9 mouse cellular contexts compared by ENCODE assay signal in the genomic region with DNA sequence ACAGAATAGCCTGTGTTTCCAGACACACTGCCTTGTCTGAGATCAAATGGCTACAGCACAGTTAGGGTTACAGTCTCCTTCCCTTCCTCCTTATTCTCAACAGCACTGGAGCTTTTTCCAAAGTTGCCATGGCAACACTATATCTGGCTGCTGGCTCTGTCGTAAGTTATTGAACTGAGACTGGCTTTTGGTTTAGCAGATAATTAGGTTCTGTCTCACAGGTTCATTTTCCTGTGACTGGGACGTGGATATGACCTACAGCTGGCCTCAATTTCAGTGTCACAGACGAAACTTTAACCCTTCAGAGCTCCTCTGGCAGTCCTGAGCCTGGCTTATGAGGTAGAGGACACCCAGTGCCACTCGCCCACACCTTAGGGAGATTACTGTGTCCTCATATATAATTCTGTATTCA.
DNase-seq lines count a peak whose midpoint lies in the region; ATAC-seq and TF ChIP-seq lines count a peak whose summit lies in the region.
"Had no signal": no experiment of that assay in that cellular context is flagged by ENCODE, and none has a peak within 500 bp of the region (broad histone marks: within the 10 kb centered on the region; RNA-seq: fewer than 3 reads in every experiment).

No protein-coding gene starts in this region.

- no peaks in the 10 kb centered on the region for H3K27me3 ChIP-seq in embryonic facial prominence, embryonic 13.5 days
- H3K27me3 ChIP-seq in midbrain, postnatal 0 days (ENCODE audit: insufficient read depth, low read length): no peaks in the 10 kb centered on the region

- no peaks in the 10 kb centered on the region for H3K36me3 ChIP-seq in embryonic facial prominence, embryonic 13.5 days
- no peaks in the 10 kb centered on the region for H3K36me3 ChIP-seq in midbrain, postnatal 0 days (ENCODE audit: insufficient read depth, low read length)
- H3K36me3 ChIP-seq: G1E had no signal

- no peak overlapping the region for H3K4me2 ChIP-seq in embryonic facial prominence, embryonic 13.5 days
- peak overlapping the region; percentile 34 for H3K4me2 ChIP-seq in midbrain, postnatal 0 days (ENCODE audit: low read depth, low read length, poor library complexity, severe bottlenecking)

- H3K4me1 ChIP-seq in embryonic facial prominence, embryonic 13.5 days: peaks cover 8% of the 10 kb centered on the region
- peaks cover 12% of the 10 kb centered on the region for H3K4me1 ChIP-seq in midbrain, postnatal 0 days (ENCODE audit: insufficient read depth, low read length)

- no peak overlapping the region for H3K9ac ChIP-seq in embryonic facial prominence, embryonic 13.5 days
- H3K9ac ChIP-seq in midbrain, postnatal 0 days (replicated peaks; ENCODE audit: low read length, poor library complexity, severe bottlenecking): 0 out of 2 replicates have a peak overlapping the region, but pooled peaks have one; percentile 37

- WGBS in embryonic facial prominence, embryonic 13.5 days: 13% methylated on average over 4 of the region's 4 CpGs
- 4% methylated on average over 4 of the region's 4 CpGs for WGBS in midbrain, postnatal 0 days

- H3K9me3 ChIP-seq in embryonic facial prominence, embryonic 13.5 days: no peaks in the 10 kb centered on the region
- no peaks in the 10 kb centered on the region for H3K9me3 ChIP-seq in midbrain, postnatal 0 days (ENCODE audit: low read length)
- H3K9me3 ChIP-seq: G1E had no signal

- H3K27ac ChIP-seq in embryonic facial prominence, embryonic 13.5 days: no peak overlapping the region
- H3K27ac ChIP-seq in layer of hippocampus, adult 2 months: peak overlapping the region; percentile 79
- peak overlapping the region; percentile 67 for H3K27ac ChIP-seq in midbrain, postnatal 0 days (ENCODE audit: low read depth, low read length)

- DNase-seq in layer of hippocampus, adult 11-12 months (ENCODE audit: low spot score): peak; percentile 55
- no peak for DNase-seq in layer of hippocampus, postnatal 25 days (ENCODE audit: extremely low spot score in 1 of 2, low spot score in 1 of 2)
- peak; percentile 48 to 79 for DNase-seq in layer of hippocampus, adult 2 months (ENCODE audit: low spot score in 2 of 2)
- DNase-seq in midbrain, postnatal 0 days (ENCODE audit: low spot score): peak; percentile 92
- no peak for DNase-seq in gastrocnemius, postnatal 36 days
- DNase-seq in c-Kit-positive CD71-positive TER-119-positive erythroid progenitor cells, embryonic 14.5 days (ENCODE audit: low spot score): no peak
- no peak for DNase-seq in B cell, adult 2 months

- H3K4me3 ChIP-seq in embryonic facial prominence, embryonic 13.5 days: no peak overlapping the region
- H3K4me3 ChIP-seq in layer of hippocampus, adult 2 months: peak overlapping the region; percentile 18; the same call in 1 of the 2 replicates
- H3K4me3 ChIP-seq in midbrain, postnatal 0 days (ENCODE audit: low read depth, low read length): no peak overlapping the region

- 0 out of 2 replicates have a peak, but pooled peaks have one; percentile 62 for ATAC-seq in embryonic facial prominence, embryonic 13.5 days (ENCODE audit: insufficient number of reproducible peaks, insufficient read depth, low FRiP score, low TSS enrichment, low read depth)
- ATAC-seq in midbrain, postnatal 0 days (ENCODE audit: low FRiP score): peak; percentile 87

- TF ChIP-seq CTCF in layer of hippocampus, adult 2 months (conservative IDR thresholded peaks at IDR 0.05): no peak
- no peak for TF ChIP-seq CTCF in midbrain, postnatal 0 days (IDR thresholded peaks at IDR 0.05)

- intact Hi-C loops in gastrocnemius, postnatal 36 days (cut with DNase I): no loop called here

Comparison
In these comparisons a context has a peak if more than half of its experiments do, and no peak if none do; other contexts are left out.
1. DNase-seq: peak in layer of hippocampus, adult 11-12 months (single experiment), layer of hippocampus, adult 2 months (2 of 2) and midbrain, postnatal 0 days (single experiment); none in layer of hippocampus, postnatal 25 days (0 of 2), gastrocnemius, postnatal 36 days (0 of 2), c-Kit-positive CD71-positive TER-119-positive erythroid progenitor cells, embryonic 14.5 days (single experiment) and B cell, adult 2 months (0 of 2).